Mouse (Mus musculus) layer of hippocampus, adult 8-10 months (tissue): Measurements from ENCODE around the gene Adcy1. TPM values are rescaled to one million over a fixed set of nuclear protein-coding genes. Genes with fewer than 3 reads are reported as not detected.
"Not testable (repeated sequence)": the region's sequence is repeated elsewhere in the genome, so short reads cannot be mapped to it uniquely, and the experiment has no call there.

Experiments used
- DNase-seq, 2 experiments: peaks; one replicate each; pipeline ENCODE4 v3.0.0; 2022; ENCODE audit warnings: low spot score in 2 of 2
- total RNA-seq, 4 experiments: library from RNA; stranded (reverse); gene quantifications; 2 replicates each; pipeline ENCODE4 v1.2.4; 2022

The Adcy1 gene
- total RNA-seq, 4 experiments from 2014 or later: 290 to 360 (median 312) TPM

GRCm38 (mm10) chr11:7213501-7214341 lies 150.4 kb downstream of the Adcy1 start, which contains the start of gene Igfbp3:
Gene Igfbp3, minus strand, starts transcription at chr11:7213923.
- peak; percentile 58 to 80 for DNase-seq

- DNase-seq: no peak
Measured at GRCm38 (mm10) chr11:7214342-7214660, 151.0 kb downstream of the Adcy1 start.

- DNase-seq: peak; percentile 46 to 71
Measured at GRCm38 (mm10) chr11:7214761-7215160, 151.5 kb downstream of the Adcy1 start.

- peak in 1 of 2 experiments; percentile 68 for DNase-seq
Measured at GRCm38 (mm10) chr11:7215703-7216102, 152.4 kb downstream of the Adcy1 start.

- not testable (repeated sequence) for DNase-seq
Measured at GRCm38 (mm10) chr11:7221826-7222225, 158.5 kb downstream of the Adcy1 start.

- DNase-seq: peak; percentile 61 to 63
Measured at GRCm38 (mm10) chr11:7226200-7226599, 162.9 kb downstream of the Adcy1 start.

GRCm38 (mm10) chr11:7226810-7227550 lies 163.7 kb downstream of the Adcy1 start:
- no peak for DNase-seq

- DNase-seq: no peak
Measured at GRCm38 (mm10) chr11:7228107-7228506, 164.8 kb downstream of the Adcy1 start.

Other genes starting within 250 kb of the Adcy1 start
- not detected for gene Gm11983, start 225.8 kb upstream of the Adcy1 start, total RNA-seq
- gene Gm11985, start 125.1 kb downstream of the Adcy1 start, total RNA-seq: not detected
- not detected for gene Igfbp1, start 134.3 kb downstream of the Adcy1 start, total RNA-seq
- gene Igfbp3, start 150.4 kb downstream of the Adcy1 start, total RNA-seq: 10 to 100 TPM; 10.3 to 14.5 (median 11.6) TPM